Mouse (Mus musculus): ENCODE measurements at regions not wholly inside any gene's neighbourhood (a gene's known extent, or its start where the extent isn't known, plus 50 kb on each side); places are given as distances from the start of the nearest gene placed in this dataset.

GRCm38 (mm10) chr2:128325097-128325421, 199.2 kb downstream of the Bcl2l11 start:
- TF ChIP-seq MAFK (IDR thresholded peaks at IDR 0.05; ENCODE audit: insufficient read depth, low read depth, low read length) (no peak), HCFC1 (IDR thresholded peaks at IDR 0.05; ENCODE audit: borderline replicate concordance, insufficient read depth, low read length) (no peak), ZNF384 (IDR thresholded peaks at IDR 0.05; ENCODE audit: low read depth, low read length) (no peak), ZC3H11A (IDR thresholded peaks at IDR 0.05; ENCODE audit: borderline replicate concordance, low read depth, low read length) (no peak)
